Mouse (Mus musculus): ENCODE data around the gene Fam32a. TPM values are rescaled to one million over a fixed set of nuclear protein-coding genes. Genes with fewer than 3 reads are reported as not detected.

Fam32a gene
- polyA plus RNA-seq (2012; fragmentation: generic; extraction: Trizol) = 10 to 100 TPM; 15.2 to 63.8 TPM

DNA sequence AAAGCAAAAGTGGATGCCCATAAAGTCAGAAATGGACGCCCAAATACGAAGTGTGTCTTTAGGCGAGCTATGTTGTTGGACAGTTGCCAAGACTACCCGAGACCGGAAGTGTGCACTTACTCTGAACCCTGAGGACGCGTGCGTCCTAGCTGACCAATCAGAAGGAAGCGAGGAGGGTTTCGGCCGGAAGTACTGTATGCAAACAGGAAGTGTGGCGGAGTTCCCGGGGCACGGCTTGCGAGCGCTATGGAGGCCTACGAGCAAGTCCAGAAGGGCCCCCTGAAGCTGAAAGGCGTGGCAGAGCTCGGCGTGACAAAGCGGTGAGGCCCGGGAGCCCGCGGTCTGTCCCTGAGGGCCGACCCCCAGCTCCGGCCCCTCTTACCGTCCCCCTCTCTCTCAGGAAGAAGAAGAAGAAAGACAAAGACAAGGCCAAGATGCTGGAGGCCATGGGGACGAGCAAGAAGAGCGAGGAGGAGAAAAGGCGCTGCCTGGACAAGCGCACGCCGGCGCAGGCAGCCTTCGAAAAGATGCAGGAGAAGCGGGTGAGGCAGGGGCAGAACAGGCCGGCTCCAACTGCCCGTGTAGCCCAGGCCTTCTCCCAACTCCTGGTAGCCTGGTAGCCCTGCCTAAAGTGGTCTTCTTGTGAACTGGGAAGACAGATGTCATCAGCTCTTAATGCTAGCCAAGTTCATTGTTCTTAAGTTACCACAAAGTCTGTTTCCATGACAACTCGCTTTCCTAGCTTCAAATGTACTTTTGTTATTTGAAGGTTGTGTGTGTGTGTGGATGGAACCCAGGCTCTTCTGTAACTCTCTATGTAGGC, at the start of gene Fam32a:
Gene Fam32a (plus strand): TSS at position 190 of the 823 bp plus-strand sequence.

DNA sequence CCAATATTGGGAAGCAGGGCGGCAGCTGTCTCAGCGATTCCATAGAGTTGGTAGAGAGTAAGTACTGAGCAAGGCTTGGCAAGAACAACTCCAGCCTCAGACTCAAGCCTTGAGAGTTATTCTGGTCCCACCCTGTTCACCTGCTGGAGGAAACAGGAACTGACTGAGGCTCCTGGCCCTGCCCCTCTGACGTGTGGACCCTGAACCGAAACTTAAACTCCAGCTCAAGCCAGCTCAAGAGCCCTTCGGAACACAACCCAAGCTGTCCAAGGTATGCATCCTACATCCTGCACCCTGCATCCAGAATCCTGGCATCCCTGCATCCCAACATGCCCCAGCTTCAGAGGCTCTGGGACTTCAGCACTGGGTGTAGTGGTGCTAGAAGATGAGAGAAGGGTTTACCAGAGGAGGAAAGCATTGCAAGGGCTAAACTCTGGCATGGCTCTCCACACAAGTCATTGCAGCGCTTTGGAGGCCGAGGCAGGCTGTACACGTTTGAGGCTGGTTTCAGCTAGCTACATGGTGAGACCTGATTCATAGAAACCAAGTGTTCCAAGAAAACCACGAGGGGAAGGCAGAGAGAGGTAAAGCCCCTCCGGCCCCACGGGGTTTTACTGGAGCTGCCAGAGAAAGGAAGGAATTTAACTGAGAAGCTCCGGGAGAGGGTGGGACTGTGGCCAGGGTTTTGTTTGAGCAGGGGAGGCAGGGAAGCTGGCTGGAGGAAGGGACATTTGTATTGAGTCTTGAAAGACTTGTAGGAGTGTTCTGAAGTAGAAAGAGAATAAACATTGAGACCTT, 29.9 kb upstream of the Fam32a start, which contains the start of gene Hsh2d:
Gene Hsh2d (plus strand): TSS at position 222 of the 798 bp plus-strand sequence.

DNA sequence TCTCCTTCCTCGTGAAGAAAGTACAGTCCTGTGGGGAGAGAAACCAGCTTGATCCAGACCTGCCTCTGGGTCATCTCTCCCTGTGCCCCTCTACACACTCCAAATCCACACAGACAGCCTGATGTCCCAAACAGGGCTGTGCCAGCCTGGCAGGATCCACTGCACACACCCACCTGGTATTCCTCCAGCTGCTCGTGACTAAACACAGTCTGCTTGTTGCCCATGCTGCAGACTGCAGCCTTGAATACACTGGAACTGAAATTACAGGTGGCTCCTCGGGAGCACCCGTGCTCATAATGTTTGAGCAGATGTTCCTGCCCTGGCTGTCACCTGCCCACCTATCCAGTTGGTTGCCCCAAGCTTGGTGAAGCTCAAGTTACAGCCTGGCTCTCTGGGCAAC, 6.8 kb upstream of the Fam32a start, which contains the start of gene Cib3:
Gene Cib3 (minus strand): TSS at position 87 of the 400 bp plus-strand sequence.

DNA sequence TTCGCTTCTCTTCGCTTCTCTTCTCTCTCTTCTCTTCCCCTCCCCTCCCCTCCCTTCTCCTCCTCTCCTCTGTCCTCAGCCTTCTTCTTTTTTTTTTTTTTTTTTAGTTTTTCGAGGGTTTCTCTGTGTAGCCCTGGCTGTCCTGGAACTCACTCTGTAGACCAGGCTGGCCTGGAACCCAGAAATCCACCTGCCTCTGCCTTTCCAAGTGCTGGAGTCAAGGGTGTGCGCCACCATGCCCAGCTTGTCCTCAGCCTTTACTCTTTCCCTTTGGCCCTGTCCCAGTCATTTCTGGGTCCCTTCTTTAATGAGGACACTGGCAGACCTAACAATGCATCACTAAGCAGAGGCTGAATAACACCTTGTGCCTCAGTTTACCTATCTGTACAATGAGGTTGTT, 6.0 kb upstream of the Fam32a start, which contains the start of gene Gm11034:
Gene Gm11034 (minus strand): TSS at position 101 of the 400 bp plus-strand sequence.

DNA sequence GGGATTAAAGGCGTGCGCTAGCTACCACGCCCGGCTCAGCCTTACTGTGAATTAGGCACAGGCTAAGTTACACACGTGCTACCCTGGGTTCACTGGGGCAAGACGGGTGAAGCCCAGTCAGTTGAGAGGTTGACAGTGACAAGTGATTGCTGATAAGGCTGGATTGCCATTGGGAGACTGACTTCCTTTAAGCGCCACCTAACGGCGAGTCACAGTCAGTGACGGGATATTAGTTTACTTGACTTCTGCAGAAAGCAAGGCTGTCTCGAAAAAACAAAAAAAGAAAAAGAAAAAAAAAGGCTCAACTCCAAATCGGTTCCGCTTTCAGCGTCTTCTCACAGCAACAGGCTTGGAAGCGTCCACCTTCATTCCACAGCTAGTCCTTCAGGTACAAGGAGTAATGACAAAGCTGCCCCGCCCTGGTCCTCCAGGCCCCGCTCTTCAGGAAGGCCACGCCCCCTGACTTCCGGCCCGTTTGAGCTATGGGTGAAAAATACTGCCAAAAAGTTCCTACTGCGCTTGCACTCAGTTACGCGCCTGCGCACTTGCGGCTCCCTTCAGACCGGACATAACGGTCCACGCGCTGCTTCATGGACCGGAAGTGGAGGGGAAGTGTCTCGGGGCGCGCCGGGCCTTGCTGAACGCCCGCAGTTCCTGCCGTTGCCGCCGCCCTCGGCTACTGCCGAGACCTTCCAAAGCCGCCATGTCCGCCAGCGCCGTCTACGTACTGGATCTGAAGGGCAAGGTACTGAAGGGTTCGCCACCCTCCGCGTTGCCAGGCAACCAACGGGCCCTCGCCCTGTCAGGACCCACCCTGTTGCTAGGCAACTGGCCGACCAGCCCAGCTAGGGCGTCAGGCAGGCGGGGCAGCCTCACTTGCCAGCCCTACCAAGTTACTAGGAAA, 20.2 kb downstream of the Fam32a start, which contains the start of gene Ap1m1:
Gene Ap1m1 (plus strand): TSS at position 520 of the 904 bp plus-strand sequence.

Other genes starting within 250 kb of the Fam32a start
- not detected for gene Cyp4f18, start 210.1 kb upstream of the Fam32a start, polyA plus RNA-seq (2012; fragmentation: generic; extraction: Trizol)
- not detected for gene Olfr372, start 178.5 kb upstream of the Fam32a start, polyA plus RNA-seq (2012; fragmentation: generic; extraction: Trizol)
- gene Olfr373, start 136.6 kb upstream of the Fam32a start, polyA plus RNA-seq (2012; fragmentation: generic; extraction: Trizol) = under 1 TPM in 1 of 2 experiments, not detected in 1; 0.01 TPM
- gene Olfr374, start 112.7 kb upstream of the Fam32a start, polyA plus RNA-seq (2012; fragmentation: generic; extraction: Trizol) = not detected
- 100 to 1,000 TPM in 1 of 2 experiments, 10 to 100 TPM in 1; 37.0 to 111 TPM for gene Tpm4, start 84.8 kb upstream of the Fam32a start, polyA plus RNA-seq (2012; fragmentation: generic; extraction: Trizol)
- 10 to 100 TPM; 40.0 to 89.0 TPM for gene Rab8a, start 58.5 kb upstream of the Fam32a start, polyA plus RNA-seq (2012; fragmentation: generic; extraction: Trizol)
- under 1 TPM in 1 of 2 experiments, not detected in 1; 0.14 TPM for gene Hsh2d, start 30.1 kb upstream of the Fam32a start, polyA plus RNA-seq (2012; fragmentation: generic; extraction: Trizol)
- gene Cib3, start 6.9 kb upstream of the Fam32a start, polyA plus RNA-seq (2012; fragmentation: generic; extraction: Trizol) = under 1 TPM in 1 of 2 experiments, not detected in 1; 0.24 TPM
- not detected for gene Gm11034, start 6.1 kb upstream of the Fam32a start, polyA plus RNA-seq (2012; fragmentation: generic; extraction: Trizol)
- 10 to 100 TPM; 61.9 to 72.3 TPM for gene Ap1m1, start 20.3 kb downstream of the Fam32a start, polyA plus RNA-seq (2012; fragmentation: generic; extraction: Trizol)
- gene Gm10282, start 85.5 kb downstream of the Fam32a start, polyA plus RNA-seq (2012; fragmentation: generic; extraction: Trizol) = 100 to 1,000 TPM in 1 of 2 experiments, 10 to 100 TPM in 1; 26.6 to 220 TPM
- gene Klf2, start 99.3 kb downstream of the Fam32a start, polyA plus RNA-seq (2012; fragmentation: generic; extraction: Trizol) = 10 to 100 TPM in 1 of 2 experiments, 1 to 10 TPM in 1; 7.8 to 18.1 TPM
- 10 to 100 TPM in 1 of 2 experiments, 1 to 10 TPM in 1; 9.0 to 33.7 TPM for gene Eps15l1, start 201.7 kb downstream of the Fam32a start, polyA plus RNA-seq (2012; fragmentation: generic; extraction: Trizol)
- gene Calr3, start 224.1 kb downstream of the Fam32a start, polyA plus RNA-seq (2012; fragmentation: generic; extraction: Trizol) = under 1 TPM; 0.76 to 0.90 TPM
- 10 to 100 TPM in 1 of 2 experiments, 1 to 10 TPM in 1; 4.3 to 10.3 TPM for gene 1700030K09Rik, start 224.2 kb downstream of the Fam32a start, polyA plus RNA-seq (2012; fragmentation: generic; extraction: Trizol)

Measured in C3H10T1/2 (cell line).